8 mouse cellular contexts compared by ENCODE assay signal in genomic region chr5:52112191-52112760, GRCm38 (mm10).
DNase-seq lines count a peak whose midpoint lies in the region; ATAC-seq and TF ChIP-seq lines count a peak whose summit lies in the region.

No protein-coding gene starts in this region.

- no peak for DNase-seq in layer of hippocampus, adult 2 months (ENCODE audit: low spot score in 2 of 2)
- no peak for DNase-seq in layer of hippocampus, postnatal 25 days (ENCODE audit: extremely low spot score in 1 of 2, low spot score in 1 of 2)
- DNase-seq in forebrain, embryonic 14.5 days (ENCODE audit: low spot score) = peak; percentile 29
- DNase-seq in splenic B cell, adult 2 months (ENCODE audit: low read depth, low spot score) = peak; percentile 4
- no peak for DNase-seq in ovary, postnatal 14 days (ENCODE audit: low spot score)
- DNase-seq in lung, adult 18-20 months = no peak
- no peak for DNase-seq in ovary, postnatal 10 days (ENCODE audit: low spot score)

- no peaks in the 10 kb centered on the region for H3K36me3 ChIP-seq in forebrain, embryonic 14.5 days (ENCODE audit: control insufficient read depth, insufficient read depth, low read length)
- H3K36me3 ChIP-seq in liver, embryonic 12.5 days = no peaks in the 10 kb centered on the region
- H3K36me3 ChIP-seq in splenic B cell, adult 2 months (ENCODE audit: control insufficient read depth, insufficient read depth, low read length, poor library complexity, severe bottlenecking) = no peaks in the 10 kb centered on the region

- no peak for TF ChIP-seq CTCF in layer of hippocampus, adult 2 months (conservative IDR thresholded peaks at IDR 0.05)

- 7% methylated on average over 16 of the region's 16 CpGs for WGBS in forebrain, embryonic 14.5 days
- whole genome bisulfite sequencing in liver, embryonic 12.5 days (ENCODE audit: insufficient replicate concordance) = 4% methylated on average over 16 of the region's 16 CpGs

- H3K9ac ChIP-seq in forebrain, embryonic 14.5 days (ENCODE audit: low read length) = no peak overlapping the region
- no peak overlapping the region for H3K9ac ChIP-seq in liver, embryonic 12.5 days

- H3K4me3 ChIP-seq in layer of hippocampus, adult 2 months = no peak overlapping the region; the same call in 1 of the 2 replicates
- peak overlapping the region; percentile 62 for H3K4me3 ChIP-seq in forebrain, embryonic 14.5 days (ENCODE audit: low read depth, low read length)
- 0 out of 2 replicates have a peak overlapping the region, but pooled peaks have one; percentile 62 for H3K4me3 ChIP-seq in liver, embryonic 12.5 days

- no peak for ATAC-seq in forebrain, embryonic 14.5 days
- no peak for ATAC-seq in liver, embryonic 12.5 days

- H3K27me3 ChIP-seq in forebrain, embryonic 14.5 days (replicated peaks; ENCODE audit: control insufficient read depth, insufficient read depth, low read length) = peaks cover 27% of the 10 kb centered on the region
- H3K27me3 ChIP-seq in liver, embryonic 12.5 days (replicated peaks) = peaks cover 87% of the 10 kb centered on the region
- peaks cover 2% of the 10 kb centered on the region; the same call in 1 of the 2 replicates for H3K27me3 ChIP-seq in splenic B cell, adult 2 months (ENCODE audit: control insufficient read depth, insufficient read depth, low read length, poor library complexity, severe bottlenecking)

- H3K9me3 ChIP-seq in forebrain, embryonic 14.5 days (replicated peaks; ENCODE audit: control insufficient read depth, low read length) = no peaks in the 10 kb centered on the region
- no peaks in the 10 kb centered on the region for H3K9me3 ChIP-seq in liver, embryonic 12.5 days (replicated peaks)

- H3K4me2 ChIP-seq in forebrain, embryonic 14.5 days (ENCODE audit: low read length) = peak overlapping the region; percentile 100
- H3K4me2 ChIP-seq in liver, embryonic 12.5 days = peak overlapping the region; percentile 83

- peak overlapping the region; percentile 21; the same call in 1 of the 2 replicates for H3K27ac ChIP-seq in layer of hippocampus, adult 2 months
- H3K27ac ChIP-seq in forebrain, embryonic 14.5 days (ENCODE audit: low read depth, low read length) = no peak overlapping the region
- H3K27ac ChIP-seq in liver, embryonic 12.5 days = no peak overlapping the region

- H3K4me1 ChIP-seq in forebrain, embryonic 14.5 days (ENCODE audit: control insufficient read depth, insufficient read depth, low read length) = peaks cover 13% of the 10 kb centered on the region
- H3K4me1 ChIP-seq in liver, embryonic 12.5 days = peaks cover 28% of the 10 kb centered on the region; the same call in 1 of the 2 replicates

Comparison
In these comparisons a context has a peak if more than half of its experiments do, and no peak if none do; other contexts are left out.
1. DNase-seq: peak in forebrain, embryonic 14.5 days (single experiment) and splenic B cell, adult 2 months (single experiment); none in layer of hippocampus, adult 2 months (0 of 2), layer of hippocampus, postnatal 25 days (0 of 2), ovary, postnatal 14 days (single experiment), lung, adult 18-20 months (0 of 2) and ovary, postnatal 10 days (single experiment).